9 mouse cellular contexts compared by ENCODE assay signal in genomic region chr11:116670386-116670785, GRCm38 (mm10). TPM values are rescaled to one million over a fixed set of nuclear protein-coding genes. Genes with fewer than 3 reads are reported as not detected.
DNase-seq lines count a peak whose midpoint lies in the region; ATAC-seq and TF ChIP-seq lines count a peak whose summit lies in the region.
"Had no signal": no experiment of that assay in that cellular context is flagged by ENCODE, and none has a peak within 500 bp of the region (broad histone marks: within the 10 kb centered on the region; RNA-seq: fewer than 3 reads in every experiment).

No protein-coding gene starts in this region.

- H3K27me3 ChIP-seq in limb, embryonic 11.5 days (ENCODE audit: control insufficient read depth, insufficient read depth, low read length): no peaks in the 10 kb centered on the region
- H3K27me3 ChIP-seq in limb, embryonic 10.5 days (ENCODE audit: low read depth, poor library complexity, severe bottlenecking): peaks cover 9% of the 10 kb centered on the region; the same call in 1 of the 2 replicates
- H3K27me3 ChIP-seq in embryonic facial prominence, embryonic 13.5 days: no peaks in the 10 kb centered on the region
- no peaks in the 10 kb centered on the region for H3K27me3 ChIP-seq in hindbrain, postnatal 0 days (ENCODE audit: insufficient read depth, low read length)
- H3K27me3 ChIP-seq in midbrain, embryonic 16.5 days (ENCODE audit: control insufficient read depth, insufficient read depth, low read depth, low read length): no peaks in the 10 kb centered on the region

- H3K4me2 ChIP-seq in limb, embryonic 11.5 days (ENCODE audit: low read depth, severe bottlenecking): 0 out of 2 replicates have a peak overlapping the region, but pooled peaks have one; percentile 13
- H3K4me2 ChIP-seq in embryonic facial prominence, embryonic 13.5 days: peak overlapping the region; percentile 83
- H3K4me2 ChIP-seq in hindbrain, postnatal 0 days (ENCODE audit: low read depth, low read length): peak overlapping the region; percentile 97
- peak overlapping the region; percentile 47 for H3K4me2 ChIP-seq in midbrain, embryonic 16.5 days (ENCODE audit: low read length)

- no peak overlapping the region for H3K27ac ChIP-seq in limb, embryonic 11.5 days (replicated peaks; ENCODE audit: low read depth, low read length)
- H3K27ac ChIP-seq in limb, embryonic 10.5 days: no peak overlapping the region
- no peak overlapping the region for H3K27ac ChIP-seq in embryonic facial prominence, embryonic 13.5 days
- no peak overlapping the region; the same call in 1 of the 2 replicates for H3K27ac ChIP-seq in hindbrain, postnatal 0 days
- peak overlapping the region; percentile 51 for H3K27ac ChIP-seq in midbrain, embryonic 16.5 days (ENCODE audit: low read length)

- no peak overlapping the region for H3K9ac ChIP-seq in limb, embryonic 11.5 days (ENCODE audit: low read length)
- 0 out of 2 replicates have a peak overlapping the region, but pooled peaks have one; percentile 97 for H3K9ac ChIP-seq in embryonic facial prominence, embryonic 13.5 days
- H3K9ac ChIP-seq in hindbrain, postnatal 0 days (replicated peaks; ENCODE audit: low read length): 0 out of 2 replicates have a peak overlapping the region, but pooled peaks have one; percentile 76
- peak overlapping the region; percentile 49 for H3K9ac ChIP-seq in midbrain, embryonic 16.5 days (ENCODE audit: low read depth, low read length)
- H3K9ac ChIP-seq: stomach, embryonic 15.5 days had no signal

- no peaks in the 10 kb centered on the region for H3K9me3 ChIP-seq in limb, embryonic 11.5 days (ENCODE audit: control insufficient read depth, low read length)
- H3K9me3 ChIP-seq in limb, embryonic 10.5 days (replicated peaks): no peaks in the 10 kb centered on the region
- H3K9me3 ChIP-seq in embryonic facial prominence, embryonic 13.5 days: no peaks in the 10 kb centered on the region
- no peaks in the 10 kb centered on the region for H3K9me3 ChIP-seq in hindbrain, postnatal 0 days (ENCODE audit: low read length)
- no peaks in the 10 kb centered on the region for H3K9me3 ChIP-seq in midbrain, embryonic 16.5 days (replicated peaks; ENCODE audit: control insufficient read depth, low read length, poor library complexity, severe bottlenecking)
- H3K9me3 ChIP-seq: kidney, embryonic 15.5 days; stomach, embryonic 15.5 days had no signal

- H3K4me1 ChIP-seq in limb, embryonic 11.5 days (ENCODE audit: control insufficient read depth, insufficient read depth, low read length): peaks cover 11% of the 10 kb centered on the region; the same call in 1 of the 2 replicates
- peaks cover 46% of the 10 kb centered on the region for H3K4me1 ChIP-seq in limb, embryonic 10.5 days
- H3K4me1 ChIP-seq in embryonic facial prominence, embryonic 13.5 days: peaks cover 43% of the 10 kb centered on the region
- peaks cover 10% of the 10 kb centered on the region for H3K4me1 ChIP-seq in hindbrain, postnatal 0 days (ENCODE audit: insufficient read depth, low read length)
- H3K4me1 ChIP-seq in midbrain, embryonic 16.5 days (ENCODE audit: control insufficient read depth, insufficient read depth, low read length): peaks cover 34% of the 10 kb centered on the region

- peaks cover 18% of the 10 kb centered on the region; the same call in 1 of the 2 replicates for H3K36me3 ChIP-seq in limb, embryonic 11.5 days (ENCODE audit: control insufficient read depth, insufficient read depth, low read length)
- H3K36me3 ChIP-seq in limb, embryonic 10.5 days: peaks cover 29% of the 10 kb centered on the region
- peaks cover 27% of the 10 kb centered on the region for H3K36me3 ChIP-seq in embryonic facial prominence, embryonic 13.5 days
- H3K36me3 ChIP-seq in hindbrain, postnatal 0 days (ENCODE audit: insufficient read depth, low read length): peaks cover 22% of the 10 kb centered on the region; the same call in 1 of the 2 replicates
- peaks cover 14% of the 10 kb centered on the region for H3K36me3 ChIP-seq in midbrain, embryonic 16.5 days (ENCODE audit: control insufficient read depth, insufficient read depth, low read length)

- TF ChIP-seq CTCF in hindbrain, postnatal 0 days (IDR thresholded peaks at IDR 0.05; ENCODE audit: low read depth): no peak

- DNase-seq in limb, embryonic 11.5 days (ENCODE audit: low spot score): no peak
- DNase-seq in limb, embryonic 10.5 days (ENCODE audit: low spot score): no peak
- no peak for DNase-seq in hindbrain, postnatal 0 days (ENCODE audit: low spot score)
- DNase-seq in ovary, postnatal 10 days (ENCODE audit: low spot score): no peak

- WGBS in limb, embryonic 11.5 days: 83% methylated on average over 7 of the region's 7 CpGs
- 88% methylated on average over 7 of the region's 7 CpGs for WGBS in limb, embryonic 10.5 days
- WGBS in embryonic facial prominence, embryonic 13.5 days: 63% methylated on average over 7 of the region's 7 CpGs
- WGBS in hindbrain, postnatal 0 days: 67% methylated on average over 7 of the region's 7 CpGs
- WGBS in midbrain, embryonic 16.5 days: 75% methylated on average over 7 of the region's 7 CpGs

- H3K4me3 ChIP-seq in limb, embryonic 11.5 days (ENCODE audit: low read depth, low read length): no peak overlapping the region; the same call in 1 of the 2 replicates
- H3K4me3 ChIP-seq in limb, embryonic 10.5 days: no peak overlapping the region
- H3K4me3 ChIP-seq in embryonic facial prominence, embryonic 13.5 days: peak overlapping the region; percentile 73
- H3K4me3 ChIP-seq in hindbrain, postnatal 0 days (ENCODE audit: low read length): no peak overlapping the region
- peak overlapping the region; percentile 67 for H3K4me3 ChIP-seq in midbrain, embryonic 16.5 days (ENCODE audit: low read depth, low read length)

- no peak for ATAC-seq in limb, embryonic 11.5 days (ENCODE audit: insufficient number of reproducible peaks, low FRiP score, low TSS enrichment, low read depth)
- no peak for ATAC-seq in embryonic facial prominence, embryonic 13.5 days (ENCODE audit: insufficient number of reproducible peaks, insufficient read depth, low FRiP score, low TSS enrichment, low read depth)
- no peak for ATAC-seq in hindbrain, postnatal 0 days
- no peak for ATAC-seq in midbrain, embryonic 16.5 days
- no peak for ATAC-seq in inflammation-experienced regulatory T-cells, adult 6 months

RNA-seq across cellular contexts. Expression of gene Cygb, which starts 16.3 kb away (rescaled TPM):
- 2.3 and 2.8 TPM in 2 replicates for polyA plus RNA-seq in limb, embryonic 11.5 days (2014; fragmentation: Nextera tagmentation; extraction: Ambion mirVana)
- polyA plus RNA-seq in limb, embryonic 10.5 days (2016; fragmentation: Nextera tagmentation; extraction: Ambion mirVana): 2.7 and 5.8 TPM in 2 replicates
- polyA plus RNA-seq in embryonic facial prominence, embryonic 13.5 days (2015; fragmentation: Nextera tagmentation; extraction: Ambion mirVana): 7.1 and 7.9 TPM in 2 replicates
- total RNA-seq in hindbrain, postnatal 0 days (2014; rRNA removed): 48.4 and 54.7 TPM in 2 replicates
- 46.0 and 48.1 TPM in 2 replicates for polyA plus RNA-seq in hindbrain, postnatal 0 days (2015; fragmentation: Nextera tagmentation; extraction: Ambion mirVana)
- 26.4 and 29.3 TPM in 2 replicates for polyA plus RNA-seq in midbrain, embryonic 16.5 days (2015; fragmentation: Nextera tagmentation; extraction: Ambion mirVana)
- polyA plus RNA-seq in inflammation-experienced regulatory T-cells, adult 6 months (2017; shearing (Covaris generic)): under 1 TPM in 2 of 3 experiments, not detected in 1; 0.24 to 0.32 TPM

RNA-seq across cellular contexts. Expression of gene Prcd, which starts 17.1 kb away (rescaled TPM):
- polyA plus RNA-seq in limb, embryonic 11.5 days (2014; fragmentation: Nextera tagmentation; extraction: Ambion mirVana): 0.95 and 0.97 TPM in 2 replicates
- 0.16 and 0.25 TPM in 2 replicates for polyA plus RNA-seq in limb, embryonic 10.5 days (2016; fragmentation: Nextera tagmentation; extraction: Ambion mirVana)
- 0.69 and 0.80 TPM in 2 replicates for polyA plus RNA-seq in embryonic facial prominence, embryonic 13.5 days (2015; fragmentation: Nextera tagmentation; extraction: Ambion mirVana)
- total RNA-seq in hindbrain, postnatal 0 days (2014; rRNA removed): 1.2 and 1.3 TPM in 2 replicates
- 5.3 and 6.4 TPM in 2 replicates for polyA plus RNA-seq in hindbrain, postnatal 0 days (2015; fragmentation: Nextera tagmentation; extraction: Ambion mirVana)
- 3.7 and 4.4 TPM in 2 replicates for polyA plus RNA-seq in midbrain, embryonic 16.5 days (2015; fragmentation: Nextera tagmentation; extraction: Ambion mirVana)
- polyA plus RNA-seq in inflammation-experienced regulatory T-cells, adult 6 months (2017; shearing (Covaris generic)): not detected

RNA-seq across cellular contexts. Expression of gene Rhbdf2, which starts 43.6 kb away (rescaled TPM):
- 3.1 and 3.9 TPM in 2 replicates for polyA plus RNA-seq in limb, embryonic 11.5 days (2014; fragmentation: Nextera tagmentation; extraction: Ambion mirVana)
- polyA plus RNA-seq in limb, embryonic 10.5 days (2016; fragmentation: Nextera tagmentation; extraction: Ambion mirVana): 4.4 and 5.2 TPM in 2 replicates
- 4.2 and 4.3 TPM in 2 replicates for polyA plus RNA-seq in embryonic facial prominence, embryonic 13.5 days (2015; fragmentation: Nextera tagmentation; extraction: Ambion mirVana)
- total RNA-seq in hindbrain, postnatal 0 days (2014; rRNA removed): 3.8 and 4.0 TPM in 2 replicates
- polyA plus RNA-seq in hindbrain, postnatal 0 days (2015; fragmentation: Nextera tagmentation; extraction: Ambion mirVana): 1.1 and 1.6 TPM in 2 replicates
- polyA plus RNA-seq in midbrain, embryonic 16.5 days (2015; fragmentation: Nextera tagmentation; extraction: Ambion mirVana): 0.93 and 1.2 TPM in 2 replicates
- 1 to 10 TPM; 3.4 to 9.3 (median 3.9) TPM for polyA plus RNA-seq in inflammation-experienced regulatory T-cells, adult 6 months (2017; shearing (Covaris generic))

Comparison
In these comparisons a context has a peak if more than half of its experiments do, and no peak if none do; other contexts are left out.
1. H3K4me2 ChIP-seq: peak in every context shown above with its lines; median percentile 97 in hindbrain, postnatal 0 days; 83 in embryonic facial prominence, embryonic 13.5 days; 47 in midbrain, embryonic 16.5 days; 13 in limb, embryonic 11.5 days.
2. H3K4me3 ChIP-seq: peak in embryonic facial prominence, embryonic 13.5 days (single experiment) and midbrain, embryonic 16.5 days (single experiment); none in limb, embryonic 11.5 days (single experiment), limb, embryonic 10.5 days (single experiment) and hindbrain, postnatal 0 days (single experiment).